Mouse (Mus musculus) cerebellum, adult 2 months (tissue): ENCODE results near the gene Fndc5.

Experiments
- CTCF ChIP-seq: fragments of 200-500 bp; IDR thresholded peaks from 2 replicates; pipeline ENCODE4 v1.5.1; 2011; ENCODE audit warnings: low read depth, mild to moderate bottlenecking, control low read depth, low read length, moderate library complexity, borderline replicate concordance; ENCODE audit not compliant: insufficient read depth
- POLR2A ChIP-seq: fragments of 200-500 bp; IDR thresholded peaks from 2 replicates; pipeline ENCODE4 v1.6.1; 2011; ENCODE audit warnings: low read length, control low read depth, borderline replicate concordance; ENCODE audit not compliant: insufficient read depth

DNA sequence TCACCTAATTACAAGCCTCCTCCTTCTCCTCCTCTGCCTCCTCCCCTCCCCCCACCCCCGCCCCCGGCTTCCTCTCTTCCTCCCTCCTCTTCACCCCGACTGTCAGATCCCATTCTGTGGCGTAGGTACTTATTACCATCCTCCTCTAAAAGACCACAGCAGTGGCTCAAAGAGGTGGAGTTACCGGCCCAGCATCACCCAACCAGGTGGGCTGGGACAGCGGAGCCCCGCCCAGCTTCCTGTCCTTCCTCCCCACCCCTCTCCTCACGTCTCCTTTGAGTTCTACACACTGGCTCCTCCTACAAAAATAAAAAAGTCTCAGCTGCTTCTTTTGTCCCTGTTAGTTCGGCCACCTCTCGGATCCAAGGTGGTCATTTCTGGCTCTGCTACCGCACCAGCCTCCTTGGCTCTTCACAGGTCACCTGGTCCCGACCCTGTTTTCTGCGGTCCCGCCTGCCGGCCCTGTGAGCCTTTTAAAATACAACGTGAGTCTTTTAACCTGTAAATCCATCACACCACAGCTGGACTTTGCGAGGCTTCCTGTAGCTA lies 6.0 kb upstream of the Fndc5 start:
- TF ChIP-seq POLR2A: no peak
- no peak for TF ChIP-seq CTCF
